Mouse (Mus musculus) inflammation-experienced regulatory T-cells, adult 16 weeks (primary cell): ENCODE data around the gene Fam19a5. TPM values are rescaled to one million over a fixed set of nuclear protein-coding genes. Genes with fewer than 3 reads are reported as not detected.

Experiments used
- polyA plus RNA-seq: library from polyadenylated mRNA; unstranded; fragments of 100-300 nt; shearing (Covaris generic); gene quantifications from one replicate; pipeline ENCODE4 v1.2.1, GENCODE M21; 2017

Fam19a5 gene
- not detected for polyA plus RNA-seq

GRCm38 (mm10) chr15:87543599-87544338 is at the start of gene Fam19a5:
Gene Fam19a5 (plus strand): TSS chr15:87544299.

